Mouse (Mus musculus): Measurements from ENCODE around the gene Gse1. TPM values are rescaled to one million over a fixed set of nuclear protein-coding genes. Genes with fewer than 3 reads are reported as not detected.

Gse1 gene
- polyA plus RNA-seq, 1 experiment: 14.8 TPM

DNA sequence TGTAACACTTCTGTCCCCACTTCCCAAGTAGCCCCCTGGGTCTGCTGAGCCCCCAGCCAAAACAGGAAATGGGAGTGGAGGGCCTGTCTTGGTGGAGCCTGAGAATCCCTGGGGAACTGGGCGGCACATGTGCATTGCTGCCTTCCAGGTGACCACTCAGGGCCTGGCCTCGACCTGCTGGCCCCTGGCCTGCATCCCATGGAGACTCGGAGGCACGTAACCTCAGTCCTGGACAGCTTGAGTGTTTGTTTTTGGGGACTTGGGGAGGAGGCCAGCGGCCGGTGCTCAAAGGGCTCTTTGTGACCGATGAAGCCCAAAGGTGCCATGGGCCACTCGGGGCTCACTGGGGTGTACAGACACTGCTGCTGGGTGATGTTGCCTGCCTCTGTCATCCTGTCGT lies 319.3 kb downstream of the Gse1 start:
- DNase-seq: peak; percentile 54
- TF ChIP-seq CTCF (conservative IDR thresholded peaks at IDR 0.05; ENCODE audit: insufficient read depth, insufficient read length, low read depth, low read length): no peak
- no peak for TF ChIP-seq POLR2A (IDR thresholded peaks at IDR 0.05; ENCODE audit: low read depth, low read length)
- peaks cover 30% of the 10 kb centered on the region for H3K4me1 ChIP-seq (ENCODE audit: control insufficient read depth, insufficient read depth, low read length)
- WGBS: 63% methylated on average over 9 of the region's 9 CpGs
- H3K27ac ChIP-seq (ENCODE audit: insufficient read depth, low read depth, low read length): no peak overlapping the region
- H3K4me3 ChIP-seq (ENCODE audit: insufficient read depth, low read depth, low read length): no peak overlapping the region
- no peaks in the 10 kb centered on the region for H3K36me3 ChIP-seq (ENCODE audit: control insufficient read depth, insufficient read depth, low read length)
- no peaks in the 10 kb centered on the region for H3K27me3 ChIP-seq (replicated peaks; ENCODE audit: control insufficient read depth, insufficient read depth, low read length)

- WGBS: 74% methylated on average over 16 of the region's 16 CpGs
- H3K36me3 ChIP-seq (ENCODE audit: control insufficient read depth, insufficient read depth, low read length): no peaks in the 10 kb centered on the region
- H3K4me1 ChIP-seq (ENCODE audit: control insufficient read depth, insufficient read depth, low read length): peaks cover 27% of the 10 kb centered on the region
- TF ChIP-seq CTCF (conservative IDR thresholded peaks at IDR 0.05; ENCODE audit: insufficient read depth, insufficient read length, low read depth, low read length) (no peak), POLR2A (IDR thresholded peaks at IDR 0.05; ENCODE audit: low read depth, low read length) (no peak)
- H3K27me3 ChIP-seq (replicated peaks; ENCODE audit: control insufficient read depth, insufficient read depth, low read length): no peaks in the 10 kb centered on the region
- no peak for DNase-seq
- no peak overlapping the region for H3K27ac ChIP-seq (ENCODE audit: insufficient read depth, low read depth, low read length)
- H3K4me3 ChIP-seq (ENCODE audit: insufficient read depth, low read depth, low read length): no peak overlapping the region
These were observed 320.1 kb downstream of the Gse1 start for GRCm38 (mm10) chr8:120548313-120548761.

- no peak overlapping the region for H3K27ac ChIP-seq (ENCODE audit: insufficient read depth, low read depth, low read length)
- no peak for DNase-seq
- TF ChIP-seq POLR2A (IDR thresholded peaks at IDR 0.05; ENCODE audit: low read depth, low read length) (no peak), CTCF (conservative IDR thresholded peaks at IDR 0.05; ENCODE audit: insufficient read depth, insufficient read length, low read depth, low read length) (no peak)
- peaks cover 22% of the 10 kb centered on the region for H3K4me1 ChIP-seq (ENCODE audit: control insufficient read depth, insufficient read depth, low read length)
- no peaks in the 10 kb centered on the region for H3K27me3 ChIP-seq (replicated peaks; ENCODE audit: control insufficient read depth, insufficient read depth, low read length)
- 33% methylated on average over 25 of the region's 25 CpGs for WGBS
- H3K4me3 ChIP-seq (ENCODE audit: insufficient read depth, low read depth, low read length): no peak overlapping the region
- no peaks in the 10 kb centered on the region for H3K36me3 ChIP-seq (ENCODE audit: control insufficient read depth, insufficient read depth, low read length)
These were observed 321.2 kb downstream of the Gse1 start for GRCm38 (mm10) chr8:120549321-120549921.

- H3K4me3 ChIP-seq (ENCODE audit: insufficient read depth, low read depth, low read length): no peak overlapping the region
- H3K27me3 ChIP-seq (replicated peaks; ENCODE audit: control insufficient read depth, insufficient read depth, low read length): no peaks in the 10 kb centered on the region
- DNase-seq: no peak
- TF ChIP-seq CTCF (conservative IDR thresholded peaks at IDR 0.05; ENCODE audit: insufficient read depth, insufficient read length, low read depth, low read length): no peak
- TF ChIP-seq POLR2A (IDR thresholded peaks at IDR 0.05; ENCODE audit: low read depth, low read length): no peak
- H3K36me3 ChIP-seq (ENCODE audit: control insufficient read depth, insufficient read depth, low read length): no peaks in the 10 kb centered on the region
- peaks cover 22% of the 10 kb centered on the region for H3K4me1 ChIP-seq (ENCODE audit: control insufficient read depth, insufficient read depth, low read length)
- H3K27ac ChIP-seq (ENCODE audit: insufficient read depth, low read depth, low read length): no peak overlapping the region
- WGBS: 48% methylated on average over 11 of the region's 11 CpGs
These were observed 321.7 kb downstream of the Gse1 start for GRCm38 (mm10) chr8:120549922-120550321.

GRCm38 (mm10) chr8:120550430-120550829 lies 322.2 kb downstream of the Gse1 start:
- TF ChIP-seq CTCF (conservative IDR thresholded peaks at IDR 0.05; ENCODE audit: insufficient read depth, insufficient read length, low read depth, low read length) (no peak), POLR2A (IDR thresholded peaks at IDR 0.05; ENCODE audit: low read depth, low read length) (no peak)
- Histone ChIP-seq H3K27me3 (replicated peaks; ENCODE audit: control insufficient read depth, insufficient read depth, low read length) (no peaks in the 10 kb centered on the region), H3K27ac (ENCODE audit: insufficient read depth, low read depth, low read length) (no peak overlapping the region), H3K4me1 (ENCODE audit: control insufficient read depth, insufficient read depth, low read length) (peaks cover 19% of the 10 kb centered on the region), H3K4me3 (ENCODE audit: insufficient read depth, low read depth, low read length) (no peak overlapping the region), H3K36me3 (ENCODE audit: control insufficient read depth, insufficient read depth, low read length) (no peaks in the 10 kb centered on the region)
- DNase-seq: no peak
- WGBS: 62% methylated on average over 12 of the region's 12 CpGs

DNA sequence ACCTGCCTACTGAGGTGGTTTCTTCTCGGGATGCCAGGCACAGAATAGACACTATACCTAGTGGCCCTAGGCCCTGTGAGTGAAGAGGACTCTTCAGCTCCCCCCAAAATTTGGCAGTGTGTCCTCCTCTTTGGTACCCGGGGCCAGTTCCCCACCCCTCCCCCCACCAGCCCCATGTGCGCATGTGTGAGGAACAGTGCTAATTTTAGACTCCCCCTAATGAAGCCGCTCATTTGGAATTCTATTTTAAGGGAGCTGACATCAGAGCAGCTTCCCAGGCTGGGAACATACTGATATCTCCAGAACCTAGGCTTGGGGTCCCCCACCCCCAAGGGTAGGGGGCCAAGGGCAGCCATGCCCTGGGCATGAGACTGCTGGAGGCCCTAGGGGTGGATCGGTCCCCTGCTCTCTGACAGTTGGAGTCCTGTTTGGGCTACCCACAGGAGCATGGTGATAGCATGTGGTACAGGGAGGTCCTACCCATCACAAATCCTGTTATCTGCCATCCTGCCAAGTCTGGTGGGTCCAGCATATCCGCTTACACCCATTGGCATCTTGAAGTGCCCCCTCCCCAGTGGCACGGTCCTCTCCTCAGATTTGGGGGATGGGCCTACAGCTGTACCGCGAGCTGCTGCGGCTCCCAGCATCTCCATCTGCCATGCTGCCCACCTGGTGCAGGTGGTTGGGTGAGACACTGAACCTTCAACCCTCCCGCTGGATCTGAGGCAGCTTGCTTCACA lies 322.9 kb downstream of the Gse1 start:
- Histone ChIP-seq H3K27ac (ENCODE audit: insufficient read depth, low read depth, low read length) (no peak overlapping the region), H3K36me3 (ENCODE audit: control insufficient read depth, insufficient read depth, low read length) (no peaks in the 10 kb centered on the region), H3K4me1 (ENCODE audit: control insufficient read depth, insufficient read depth, low read length) (peaks cover 13% of the 10 kb centered on the region), H3K27me3 (replicated peaks; ENCODE audit: control insufficient read depth, insufficient read depth, low read length) (no peaks in the 10 kb centered on the region), H3K4me3 (ENCODE audit: insufficient read depth, low read depth, low read length) (no peak overlapping the region)
- no peak for TF ChIP-seq CTCF (conservative IDR thresholded peaks at IDR 0.05; ENCODE audit: insufficient read depth, insufficient read length, low read depth, low read length)
- no peak for TF ChIP-seq POLR2A (IDR thresholded peaks at IDR 0.05; ENCODE audit: low read depth, low read length)
- 74% methylated on average over 11 of the region's 11 CpGs for WGBS
- DNase-seq: no peak

DNA sequence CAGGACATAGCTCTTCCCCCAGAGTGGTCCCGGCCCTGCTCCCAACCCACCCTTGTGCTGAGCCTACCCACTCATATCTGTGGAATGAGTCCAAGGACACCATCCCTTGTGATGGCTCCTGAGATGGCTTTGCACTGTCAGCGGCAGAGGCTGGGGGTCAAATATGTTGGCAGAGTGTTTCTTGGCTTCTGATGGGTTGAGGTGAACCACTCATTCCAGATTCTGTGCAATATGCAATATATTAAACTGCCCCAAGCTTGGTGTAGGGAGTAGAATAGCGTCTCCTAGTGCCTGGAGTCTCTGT lies 323.4 kb downstream of the Gse1 start:
- peaks cover 11% of the 10 kb centered on the region; the same call in 1 of the 2 replicates for H3K4me1 ChIP-seq (ENCODE audit: control insufficient read depth, insufficient read depth, low read length)
- WGBS: 84% methylated on average over 3 of the region's 3 CpGs
- TF ChIP-seq CTCF (conservative IDR thresholded peaks at IDR 0.05; ENCODE audit: insufficient read depth, insufficient read length, low read depth, low read length) (no peak), POLR2A (IDR thresholded peaks at IDR 0.05; ENCODE audit: low read depth, low read length) (no peak)
- no peak overlapping the region for H3K4me3 ChIP-seq (ENCODE audit: insufficient read depth, low read depth, low read length)
- no peaks in the 10 kb centered on the region for H3K36me3 ChIP-seq (ENCODE audit: control insufficient read depth, insufficient read depth, low read length)
- no peak for DNase-seq
- no peaks in the 10 kb centered on the region for H3K27me3 ChIP-seq (replicated peaks; ENCODE audit: control insufficient read depth, insufficient read depth, low read length)
- H3K27ac ChIP-seq (ENCODE audit: insufficient read depth, low read depth, low read length): no peak overlapping the region

Data from kidney, adult 2 months (tissue).